Mouse (Mus musculus) heart, postnatal 0 days (tissue): ENCODE measurements around the gene Shc3.

Experiments used
- CTCF ChIP-seq: IDR thresholded peaks from 2 replicates; pipeline ENCODE4 v1.5.1; 2016; ENCODE audit warnings: antibody characterized with exemption, control low read depth, low read depth
- EP300 ChIP-seq: IDR thresholded peaks from 2 replicates; pipeline ENCODE4 v1.6.1; 2016; ENCODE audit warnings: antibody characterized with exemption, low read depth

DNA sequence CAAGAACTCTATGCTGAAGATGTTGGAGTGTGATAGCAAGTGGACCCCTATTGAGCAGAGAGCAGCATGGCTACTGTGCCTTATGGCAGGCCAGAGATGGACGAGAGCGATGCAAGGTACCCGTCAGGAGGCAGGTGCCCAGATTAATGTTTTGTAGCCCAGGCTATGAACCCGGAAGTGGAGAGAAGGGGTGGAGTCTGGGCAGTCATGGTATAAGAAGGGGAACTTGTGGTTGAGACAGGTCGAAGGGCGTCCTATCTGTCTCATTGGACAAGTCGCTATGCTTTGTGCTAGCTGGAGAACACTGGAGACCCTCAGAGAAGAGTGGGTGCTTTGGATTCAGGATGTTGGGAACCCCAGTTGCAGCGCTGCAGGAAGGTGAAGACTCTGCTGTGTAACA lies 30.9 kb upstream of the Shc3 start:
- TF ChIP-seq CTCF = no peak
- TF ChIP-seq EP300 = no peak
